Mouse (Mus musculus): Measurements from ENCODE around the gene Gm20696.

DNA sequence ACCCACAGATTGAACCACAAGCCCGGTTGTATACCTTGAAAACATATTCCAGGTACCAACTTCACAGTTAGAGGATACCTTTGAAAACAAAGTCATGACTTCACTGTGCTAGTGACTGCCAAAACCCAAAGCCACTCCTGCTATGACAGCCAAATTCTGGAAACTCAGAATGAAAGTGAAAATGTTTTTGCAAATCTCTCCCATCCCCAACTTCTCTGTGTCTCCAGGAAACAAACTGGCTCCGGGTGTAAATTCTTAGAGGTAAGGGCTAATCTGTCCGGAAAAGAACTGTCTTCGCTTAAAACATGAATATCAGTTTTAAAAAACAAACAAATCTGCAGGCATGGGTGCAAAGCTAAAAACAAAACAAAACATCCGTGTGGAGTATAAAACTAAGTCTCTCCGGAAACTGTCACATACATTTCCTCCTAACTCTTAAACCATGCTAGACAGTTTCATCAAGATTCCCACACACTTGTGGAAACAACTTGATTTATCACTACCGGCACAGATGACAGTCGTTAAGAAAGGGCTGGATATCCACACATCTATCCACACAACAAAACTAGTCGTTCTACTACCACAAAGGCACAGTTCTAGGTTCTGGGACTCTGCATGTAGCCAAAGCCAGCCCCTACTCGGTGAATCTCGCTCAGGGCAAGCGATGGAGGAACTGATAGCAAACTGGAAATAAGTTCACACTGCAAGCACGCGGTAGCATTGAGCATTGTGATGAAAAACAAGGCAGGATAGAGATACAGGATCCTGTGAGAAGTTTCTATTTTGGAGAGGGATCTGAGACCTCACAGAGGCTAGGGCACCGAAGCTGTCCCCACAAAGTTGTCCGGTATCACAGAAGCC is 910 bp downstream of the Gm20696 start:
- TF ChIP-seq POLR2A (IDR thresholded peaks at IDR 0.05; ENCODE audit: low read depth, low read length) = no peak
- no peak for TF ChIP-seq CTCF (IDR thresholded peaks at IDR 0.05; ENCODE audit: extremely low read depth, insufficient read depth, insufficient read length, insufficient replicate concordance)
